Mouse (Mus musculus): ENCODE results near the gene Nln.

- TF ChIP-seq MAX (IDR thresholded peaks at IDR 0.05; ENCODE audit: low read length) (no peak), EP300 (IDR thresholded peaks at IDR 0.05; ENCODE audit: low read length) (no peak), USF1 (IDR thresholded peaks at IDR 0.05; ENCODE audit: low read depth, low read length) (no peak), CTCF (conservative IDR thresholded peaks at IDR 0.05 in 1 of 2, IDR thresholded peaks at IDR 0.05 in 1 of 2; ENCODE audit: low read depth in 2 of 2, low read length in 2 of 2) (no peak), SIN3A (IDR thresholded peaks at IDR 0.05; ENCODE audit: low read length) (no peak), GABPA (IDR thresholded peaks at IDR 0.05; ENCODE audit: insufficient replicate concordance, low read depth, low read length) (no peak), POLR2A (IDR thresholded peaks at IDR 0.05; ENCODE audit: low read depth, low read length) (no peak), BHLHE40 (IDR thresholded peaks at IDR 0.05; ENCODE audit: low read depth, low read length) (no peak), ZKSCAN1 (IDR thresholded peaks at IDR 0.05; ENCODE audit: borderline replicate concordance, low read depth, low read length) (no peak), UBTF (IDR thresholded peaks at IDR 0.05; ENCODE audit: low read depth, low read length) (no peak), POLR2AphosphoS2 (IDR thresholded peaks at IDR 0.05; ENCODE audit: low read depth, low read length) (no peak), KAT2A (IDR thresholded peaks at IDR 0.05; ENCODE audit: insufficient replicate concordance, low read length) (no peak)
Measured at GRCm38 (mm10) chr13:104070703-104071102, 38.7 kb downstream of the Nln start.

Measured in CH12.LX (cell line).